Mouse (Mus musculus) embryonic facial prominence, embryonic 10.5 days (tissue): ENCODE results near the gene Gm10197. TPM values are rescaled to one million over a fixed set of nuclear protein-coding genes. Genes with fewer than 3 reads are reported as not detected.
A peak's percentile ranks its signal among the peaks of the same experiment; 100 is the strongest.

Experiments
- DNase-seq: peaks from one replicate; pipeline ENCODE4 v3.0.0-alpha.2; 2017; ENCODE audit warnings: low spot score
- H3K27ac ChIP-seq: fragments of 300-500 bp; sonication (generic); replicated peaks from 2 replicates; pipeline ENCODE4 v1.5.1; 2016; ENCODE audit warnings: mild to moderate bottlenecking
- H3K27me3 ChIP-seq: fragments of 300-500 bp; sonication (generic); replicated peaks from 2 replicates; pipeline ENCODE4 v1.6.1; 2016; ENCODE audit warnings: low read depth, mild to moderate bottlenecking; ENCODE audit not compliant: poor library complexity, severe bottlenecking
- H3K36me3 ChIP-seq: fragments of 300-500 bp; sonication (generic); replicated peaks from 2 replicates; pipeline ENCODE4 v1.6.1; 2016; ENCODE audit warnings: mild to moderate bottlenecking, moderate library complexity
- H3K4me1 ChIP-seq: fragments of 300-500 bp; sonication (generic); 2 replicates; pipeline ENCODE4 v1.6.1; 2016
- H3K4me3 ChIP-seq: fragments of 300-500 bp; sonication (generic); 2 replicates; pipeline ENCODE4 v1.5.1; 2016; ENCODE audit warnings: mild to moderate bottlenecking, moderate library complexity
- H3K9me3 ChIP-seq: fragments of 300-500 bp; sonication (generic); 2 replicates; pipeline ENCODE4 v1.6.1; 2016; ENCODE audit warnings: mild to moderate bottlenecking
- WGBS: fragments of 180-500 bp; shearing (Covaris S2); methylation state at CpG from one replicate; pipeline ENCODE4 v1.1.7; 2016; 5-methylcytosine and 5-hydroxymethylcytosine counted together
- polyA plus RNA-seq: library from polyadenylated mRNA; unstranded; fragments of >200 nt; fragmentation: Nextera tagmentation; extraction: Ambion mirVana; gene quantifications from 2 replicates; pipeline ENCODE4 v1.2.1, GENCODE M21; 2016

Gm10197 gene
- polyA plus RNA-seq, 1 experiment from 2014 or later, result 2.0 TPM

GRCm38 (mm10) chr19:53390495-53391007 is 19.0 kb upstream of the Gm10197 start, which contains the start of gene Smndc1:
Gene Smndc1 (minus strand): TSS chr19:53390578.
- DNase-seq, result peak; percentile 100
- H3K36me3 ChIP-seq, result peaks cover 36% of the 10 kb centered on the region
- H3K27ac ChIP-seq, result peak within 1 kb of the TSS; percentile 99
- no peaks in the 10 kb centered on the region for H3K27me3 ChIP-seq
- H3K4me1 ChIP-seq, result peaks cover 18% of the 10 kb centered on the region
- WGBS, result under 1% methylated on average over 48 of the region's 48 CpGs
- peak within 1 kb of the TSS; percentile 100 for H3K4me3 ChIP-seq
- H3K9me3 ChIP-seq, result no peaks in the 10 kb centered on the region

- DNase-seq, result no peak
- H3K36me3 ChIP-seq, result peaks cover 41% of the 10 kb centered on the region
- H3K27ac ChIP-seq, result peak overlapping the region; percentile 99
- WGBS, result under 1% methylated on average over 59 of the region's 59 CpGs
- no peaks in the 10 kb centered on the region for H3K27me3 ChIP-seq
- peak overlapping the region; percentile 100 for H3K4me3 ChIP-seq
- H3K4me1 ChIP-seq, result peaks cover 18% of the 10 kb centered on the region
- H3K9me3 ChIP-seq, result no peaks in the 10 kb centered on the region
Measured at GRCm38 (mm10) chr19:53389851-53390431, 18.4 kb upstream of the Gm10197 start.

- Histone ChIP-seq H3K9me3 (no peaks in the 10 kb centered on the region), H3K4me3 (peak overlapping the region; percentile 100), H3K27ac (peak overlapping the region; percentile 99), H3K4me1 (peaks cover 18% of the 10 kb centered on the region), H3K36me3 (peaks cover 47% of the 10 kb centered on the region), H3K27me3 (no peaks in the 10 kb centered on the region)
- 24% methylated on average over 6 of the region's 6 CpGs for WGBS
- peak; percentile 6 for DNase-seq
Measured at GRCm38 (mm10) chr19:53389417-53389816, 17.9 kb upstream of the Gm10197 start.

DNA sequence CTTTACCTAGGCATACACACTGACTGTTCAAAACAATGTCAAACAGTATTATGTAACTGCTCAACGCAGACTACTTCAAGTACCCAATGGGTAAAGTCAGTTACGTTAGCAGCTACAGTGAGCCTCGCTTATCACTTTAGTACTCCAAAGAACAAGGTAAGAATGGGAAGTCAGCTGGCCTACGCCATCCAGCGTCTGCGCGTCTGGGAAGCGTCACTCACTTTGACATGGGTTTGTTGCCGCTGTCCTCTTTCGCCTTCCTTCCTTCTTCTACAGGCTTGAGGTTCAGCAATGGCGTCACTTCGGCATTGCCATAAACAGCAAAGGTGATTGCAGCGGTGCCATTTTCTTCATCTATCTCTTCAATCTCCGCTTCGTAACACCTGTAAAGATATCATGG is 11.8 kb upstream of the Gm10197 start:
- WGBS, result 96% methylated on average over 15 of the region's 15 CpGs
- Histone ChIP-seq H3K36me3 (peaks cover 97% of the 10 kb centered on the region), H3K4me1 (peaks cover 3% of the 10 kb centered on the region; the same call in 1 of the 2 replicates), H3K9me3 (no peaks in the 10 kb centered on the region), H3K27ac (no peak overlapping the region), H3K4me3 (no peak overlapping the region), H3K27me3 (no peaks in the 10 kb centered on the region)
- no peak for DNase-seq

- Histone ChIP-seq H3K27me3 (no peaks in the 10 kb centered on the region), H3K36me3 (peaks cover 97% of the 10 kb centered on the region), H3K4me3 (no peak overlapping the region), H3K4me1 (no peaks in the 10 kb centered on the region), H3K27ac (no peak overlapping the region), H3K9me3 (no peaks in the 10 kb centered on the region)
- WGBS, result 93% methylated on average over 10 of the region's 10 CpGs
- DNase-seq, result no peak
Measured at GRCm38 (mm10) chr19:53378421-53378820, 6.9 kb upstream of the Gm10197 start.

DNA sequence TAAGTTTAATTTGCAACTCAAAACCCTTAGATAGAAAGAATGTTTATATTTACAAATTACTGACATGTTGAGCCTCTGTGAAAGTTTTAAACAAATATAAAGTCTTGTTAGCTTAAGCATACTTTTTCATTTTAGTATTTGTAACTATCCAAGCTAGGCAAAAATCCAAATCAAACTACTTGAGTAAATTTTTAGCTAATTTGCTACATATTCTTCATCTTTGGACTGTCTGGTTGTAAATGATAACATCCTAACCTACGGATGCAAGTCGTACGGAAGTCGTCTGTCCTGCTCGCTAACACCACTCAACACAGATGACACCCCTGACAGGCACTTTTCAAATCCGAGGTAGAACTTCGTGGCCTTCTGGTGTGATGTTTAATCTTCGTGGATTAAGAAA is 6.1 kb upstream of the Gm10197 start:
- H3K9me3 ChIP-seq, result no peaks in the 10 kb centered on the region
- 91% methylated on average over 8 of the region's 8 CpGs for WGBS
- no peak overlapping the region for H3K27ac ChIP-seq
- no peak for DNase-seq
- no peaks in the 10 kb centered on the region for H3K4me1 ChIP-seq
- no peaks in the 10 kb centered on the region for H3K27me3 ChIP-seq
- no peak overlapping the region for H3K4me3 ChIP-seq
- H3K36me3 ChIP-seq, result peaks cover 96% of the 10 kb centered on the region

- H3K27me3 ChIP-seq, result no peaks in the 10 kb centered on the region
- H3K4me3 ChIP-seq, result no peak overlapping the region
- H3K36me3 ChIP-seq, result peaks cover 95% of the 10 kb centered on the region
- no peaks in the 10 kb centered on the region for H3K9me3 ChIP-seq
- H3K4me1 ChIP-seq, result no peaks in the 10 kb centered on the region
- DNase-seq, result no peak
- whole genome bisulfite sequencing, result 93% methylated on average over 9 of the region's 9 CpGs
- no peak overlapping the region for H3K27ac ChIP-seq
Measured at GRCm38 (mm10) chr19:53375816-53376215, 4.2 kb upstream of the Gm10197 start.

- WGBS, result 93% methylated on average over 6 of the region's 6 CpGs
- Histone ChIP-seq H3K4me1 (no peaks in the 10 kb centered on the region), H3K36me3 (peaks cover 95% of the 10 kb centered on the region), H3K27ac (no peak overlapping the region), H3K4me3 (no peak overlapping the region), H3K9me3 (no peaks in the 10 kb centered on the region), H3K27me3 (no peaks in the 10 kb centered on the region)
- no peak for DNase-seq
Measured at GRCm38 (mm10) chr19:53375299-53375698, 3.7 kb upstream of the Gm10197 start.

- H3K27me3 ChIP-seq, result no peaks in the 10 kb centered on the region
- peaks cover 83% of the 10 kb centered on the region for H3K36me3 ChIP-seq
- peaks cover 5% of the 10 kb centered on the region for H3K4me1 ChIP-seq
- no peaks in the 10 kb centered on the region for H3K9me3 ChIP-seq
- WGBS, result 89% methylated on average over 2 of the region's 2 CpGs
- no peak for DNase-seq
- H3K4me3 ChIP-seq, result no peak overlapping the region
- no peak overlapping the region for H3K27ac ChIP-seq
Measured at GRCm38 (mm10) chr19:53373570-53373969, 2.0 kb upstream of the Gm10197 start.

GRCm38 (mm10) chr19:53370233-53370632 is 1.3 kb downstream of the Gm10197 start:
- peaks cover 7% of the 10 kb centered on the region for H3K4me1 ChIP-seq
- no peak overlapping the region for H3K4me3 ChIP-seq
- H3K27me3 ChIP-seq, result no peaks in the 10 kb centered on the region
- no peak overlapping the region for H3K27ac ChIP-seq
- no peak for DNase-seq
- no peaks in the 10 kb centered on the region for H3K9me3 ChIP-seq
- WGBS, result 79% methylated on average over 15 of the region's 15 CpGs
- H3K36me3 ChIP-seq, result peaks cover 49% of the 10 kb centered on the region

DNA sequence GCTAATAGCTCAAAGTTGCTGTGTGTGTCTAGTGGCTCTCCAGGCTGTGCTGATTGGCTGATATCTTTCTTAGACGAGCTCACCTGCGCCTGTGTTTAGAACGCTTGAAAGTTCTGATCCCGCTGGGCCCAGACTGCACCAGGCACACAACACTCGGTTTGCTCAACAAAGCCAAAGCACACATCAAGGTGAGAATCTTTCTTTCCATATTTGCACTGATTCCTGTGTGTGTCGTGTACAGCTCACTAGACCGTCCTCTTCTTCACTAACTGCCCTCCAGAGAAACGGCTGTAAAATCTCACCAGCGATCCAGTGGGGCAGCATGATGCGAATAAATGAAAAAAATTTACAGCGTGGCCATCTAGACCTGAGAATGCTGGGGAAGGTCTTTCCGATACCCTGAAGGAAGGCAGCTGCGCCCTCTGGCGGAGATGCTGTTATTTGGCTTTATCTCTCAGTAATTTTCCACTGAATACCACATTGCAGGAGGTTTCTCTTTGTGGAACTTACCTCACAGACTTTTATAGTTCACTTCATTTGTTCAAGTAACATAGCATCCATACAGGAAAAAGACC is 2.0 kb downstream of the Gm10197 start:
- no peak overlapping the region for H3K27ac ChIP-seq
- H3K36me3 ChIP-seq, result peaks cover 43% of the 10 kb centered on the region
- DNase-seq, result peak; percentile 82
- H3K9me3 ChIP-seq, result no peaks in the 10 kb centered on the region
- no peaks in the 10 kb centered on the region for H3K27me3 ChIP-seq
- WGBS, result 41% methylated on average over 14 of the region's 14 CpGs
- H3K4me3 ChIP-seq, result no peak overlapping the region
- H3K4me1 ChIP-seq, result peaks cover 12% of the 10 kb centered on the region

- H3K9me3 ChIP-seq, result no peaks in the 10 kb centered on the region
- no peak overlapping the region for H3K4me3 ChIP-seq
- H3K27ac ChIP-seq, result no peak overlapping the region
- H3K4me1 ChIP-seq, result peaks cover 12% of the 10 kb centered on the region
- no peaks in the 10 kb centered on the region for H3K27me3 ChIP-seq
- 88% methylated on average over 7 of the region's 7 CpGs for WGBS
- peaks cover 26% of the 10 kb centered on the region for H3K36me3 ChIP-seq
- no peak for DNase-seq
Measured at GRCm38 (mm10) chr19:53366881-53367280, 4.7 kb downstream of the Gm10197 start.
